Mouse (Mus musculus): Measurements from ENCODE around the gene Myo5a. TPM values are rescaled to one million over a fixed set of nuclear protein-coding genes. Genes with fewer than 3 reads are reported as not detected.

Gene Myo5a
- total RNA-seq, 2 experiments from 2014 or later, result 18.1 to 18.4 TPM

Other genes starting within 250 kb of the Myo5a start
- gene Onecut1, start 209.1 kb upstream of the Myo5a start, total RNA-seq (2021), result not detected
- gene Fam214a, start 118.1 kb upstream of the Myo5a start, total RNA-seq (2021), result 10 to 100 TPM; 25.9 to 26.5 TPM
- gene Arpp19, start 33.4 kb upstream of the Myo5a start, total RNA-seq (2021), result 100 to 1,000 TPM; 157 to 163 TPM
- 1 to 10 TPM; 3.4 to 4.9 TPM for gene Myo5c, start 161.0 kb downstream of the Myo5a start, total RNA-seq (2021)
- 10 to 100 TPM; 32.8 to 33.3 TPM for gene Gnb5, start 235.3 kb downstream of the Myo5a start, total RNA-seq (2021)

Data from heart, postnatal 10 days (tissue).